Mouse (Mus musculus): ENCODE measurements around the gene Btbd6. TPM values are rescaled to one million over a fixed set of nuclear protein-coding genes. Genes with fewer than 3 reads are reported as not detected.
A peak's percentile ranks its signal among the peaks of the same experiment; 100 is the strongest.

Btbd6 gene
- polyA plus RNA-seq, 1 experiment from 2014 or later, result 6.3 TPM

DNA sequence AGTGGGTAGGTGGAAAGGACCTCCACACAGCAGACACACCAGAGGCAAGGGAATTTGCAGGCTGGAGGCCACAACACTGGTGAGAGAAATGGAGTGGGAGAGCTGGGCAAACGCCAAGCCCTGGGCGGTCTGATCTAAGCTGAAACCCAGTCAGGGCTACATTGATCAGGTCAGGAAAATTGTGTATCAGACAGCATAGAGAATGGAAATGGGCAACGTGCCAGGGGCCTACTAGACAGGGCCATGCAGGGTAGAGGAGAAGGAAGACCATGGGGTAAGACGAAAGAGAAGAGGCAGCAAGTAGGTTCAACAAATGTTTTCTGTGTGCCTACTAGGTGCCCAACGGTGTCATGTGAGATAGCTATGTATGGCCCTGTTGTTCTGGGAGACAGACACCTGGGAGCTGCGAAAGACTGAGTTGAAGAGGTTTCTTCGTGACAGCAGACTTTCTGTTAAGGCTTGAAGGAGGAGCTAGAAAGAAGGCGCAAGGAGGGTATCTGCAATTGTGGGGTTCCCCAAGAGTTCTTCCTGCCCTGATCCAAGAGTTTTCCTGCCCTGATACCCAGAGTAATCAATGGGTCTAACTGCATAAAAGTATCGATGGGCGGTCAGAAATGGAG lies 35.0 kb upstream of the Btbd6 start:
- no peak overlapping the region for H3K27ac ChIP-seq
- H3K27me3 ChIP-seq, result peaks cover 12% of the 10 kb centered on the region; the same call in 1 of the 2 replicates
- H3K36me3 ChIP-seq, result no peaks in the 10 kb centered on the region
- H3K4me3 ChIP-seq (replicated peaks), result peak overlapping the region; percentile 80
- no peaks in the 10 kb centered on the region for H3K9me3 ChIP-seq (replicated peaks)
- no peak for ATAC-seq (ENCODE audit: low read depth)
- no peak for DNase-seq
- peak overlapping the region; percentile 76 for H3K9ac ChIP-seq
- WGBS (ENCODE audit: insufficient replicate concordance), result 38% methylated on average over 10 of the region's 10 CpGs
- peak overlapping the region; percentile 77 for H3K4me2 ChIP-seq
- H3K4me1 ChIP-seq (replicated peaks), result peaks cover 28% of the 10 kb centered on the region

DNA sequence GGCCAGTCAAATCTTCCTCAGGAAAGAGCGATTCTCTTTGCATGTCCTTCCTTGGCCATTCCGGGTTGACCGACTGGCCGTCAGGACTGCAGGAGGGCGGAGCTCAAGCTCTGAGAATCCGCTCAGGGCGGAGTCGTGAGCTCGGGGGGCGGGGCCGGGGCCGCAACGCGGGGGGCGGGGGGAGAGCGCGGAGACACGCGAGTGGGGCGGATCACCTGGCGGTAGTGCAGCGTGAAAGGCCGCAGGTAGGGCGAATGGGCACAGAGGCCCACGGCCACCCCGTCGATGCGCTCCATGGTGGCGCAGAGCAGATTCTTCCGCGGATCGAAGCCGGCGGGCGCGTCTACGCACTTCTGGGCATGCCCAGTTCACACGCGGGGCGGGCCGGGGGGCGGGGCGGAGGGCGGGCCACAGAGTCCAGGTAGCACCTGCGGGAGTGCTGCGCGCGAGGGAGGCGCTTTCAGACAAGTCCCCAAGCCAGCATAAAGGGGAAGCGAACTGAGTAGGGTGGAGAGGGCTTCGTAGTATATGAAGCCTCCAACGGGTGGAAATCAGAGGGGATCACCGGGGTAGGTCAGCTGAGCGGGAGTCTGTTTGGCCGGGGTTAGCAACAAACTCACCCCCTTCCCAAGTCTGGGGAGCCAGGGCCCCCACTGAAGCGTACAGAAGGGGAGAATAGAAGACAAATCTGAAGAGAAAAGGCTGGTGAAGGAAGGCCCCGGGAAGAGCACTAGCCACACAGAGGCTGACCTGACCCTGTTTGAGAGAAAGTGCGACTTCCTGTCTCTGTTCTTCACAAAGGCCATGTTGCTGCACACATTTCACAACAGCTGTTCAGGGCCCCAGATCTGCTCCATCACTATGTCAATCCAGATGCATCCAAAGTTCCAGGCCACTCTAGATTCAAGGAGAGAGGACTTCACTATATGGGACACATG lies 34.2 kb upstream of the Btbd6 start, which contains the start of gene Nudt14:
TSS of gene Nudt14 (minus strand) at position 349 of the 938 bp plus-strand sequence.
- peak; percentile 87 for ATAC-seq (ENCODE audit: low read depth)
- Histone ChIP-seq H3K4me3 (replicated peaks) (peak within 1 kb of the TSS; percentile 80), H3K36me3 (no peaks in the 10 kb centered on the region), H3K27ac (peak within 1 kb of the TSS; percentile 55; the same call in 1 of the 2 replicates), H3K9ac (peak within 1 kb of the TSS; percentile 76), H3K9me3 (replicated peaks) (no peaks in the 10 kb centered on the region), H3K4me2 (peak within 1 kb of the TSS; percentile 77), H3K4me1 (replicated peaks) (peaks cover 28% of the 10 kb centered on the region), H3K27me3 (peaks cover 20% of the 10 kb centered on the region)
- 2% methylated on average over 58 of the region's 58 CpGs for WGBS (ENCODE audit: insufficient replicate concordance)
- DNase-seq, result peak; percentile 67

DNA sequence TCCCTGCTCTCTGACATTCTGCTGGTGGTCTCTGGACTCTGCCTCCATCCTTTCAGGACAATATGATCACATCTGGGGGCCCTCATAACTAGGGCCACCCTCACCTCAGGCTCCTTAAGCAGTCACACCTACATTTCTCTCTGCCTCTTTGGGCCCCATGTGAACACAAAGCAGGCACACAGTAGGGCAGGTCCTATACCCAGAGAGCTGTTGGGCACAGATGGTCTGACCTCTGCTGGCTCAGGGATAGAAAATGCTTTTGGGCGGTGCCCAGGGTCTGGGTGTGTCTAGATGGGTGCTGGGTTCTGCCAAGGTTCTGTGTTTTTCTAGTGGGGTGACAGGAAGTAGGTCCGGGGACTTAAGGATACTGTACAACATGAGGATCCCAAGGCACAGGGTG lies 32.6 kb upstream of the Btbd6 start:
- Histone ChIP-seq H3K36me3 (no peaks in the 10 kb centered on the region), H3K4me3 (replicated peaks) (no peak overlapping the region), H3K9me3 (replicated peaks) (no peaks in the 10 kb centered on the region), H3K4me2 (no peak overlapping the region), H3K4me1 (replicated peaks) (peaks cover 25% of the 10 kb centered on the region), H3K9ac (no peak overlapping the region), H3K27ac (no peak overlapping the region), H3K27me3 (peaks cover 34% of the 10 kb centered on the region)
- WGBS (ENCODE audit: insufficient replicate concordance), result 55% methylated on average over 2 of the region's 2 CpGs
- DNase-seq (no peak), ATAC-seq (ENCODE audit: low read depth) (no peak)

DNA sequence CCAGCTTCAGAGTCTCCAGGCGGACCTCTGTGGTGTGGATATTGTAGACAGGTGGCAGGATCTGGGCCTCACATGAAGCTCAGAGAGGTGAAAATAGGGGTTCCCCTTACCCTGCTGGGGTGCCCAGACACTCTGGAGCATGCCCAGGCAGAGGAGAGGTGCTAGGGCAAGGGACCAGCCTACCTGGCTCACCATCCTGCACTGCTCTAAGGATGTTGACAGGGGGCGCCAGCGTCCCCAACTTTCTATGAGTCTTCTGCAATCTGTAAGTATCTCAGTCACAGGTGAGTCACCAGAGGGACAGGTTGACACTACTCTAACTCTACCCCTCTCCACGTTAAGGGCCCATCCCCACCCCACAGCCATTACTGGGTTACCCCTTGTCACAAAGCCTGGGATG lies 29.0 kb upstream of the Btbd6 start:
- 19% methylated on average over 4 of the region's 4 CpGs for WGBS (ENCODE audit: insufficient replicate concordance)
- peaks cover 30% of the 10 kb centered on the region for H3K4me1 ChIP-seq (replicated peaks)
- no peak for ATAC-seq (ENCODE audit: low read depth)
- no peaks in the 10 kb centered on the region for H3K9me3 ChIP-seq (replicated peaks)
- no peaks in the 10 kb centered on the region for H3K36me3 ChIP-seq
- H3K4me2 ChIP-seq, result no peak overlapping the region
- H3K27me3 ChIP-seq, result peaks cover 64% of the 10 kb centered on the region
- H3K4me3 ChIP-seq (replicated peaks), result no peak overlapping the region
- no peak for DNase-seq
- no peak overlapping the region for H3K27ac ChIP-seq
- H3K9ac ChIP-seq, result no peak overlapping the region

DNA sequence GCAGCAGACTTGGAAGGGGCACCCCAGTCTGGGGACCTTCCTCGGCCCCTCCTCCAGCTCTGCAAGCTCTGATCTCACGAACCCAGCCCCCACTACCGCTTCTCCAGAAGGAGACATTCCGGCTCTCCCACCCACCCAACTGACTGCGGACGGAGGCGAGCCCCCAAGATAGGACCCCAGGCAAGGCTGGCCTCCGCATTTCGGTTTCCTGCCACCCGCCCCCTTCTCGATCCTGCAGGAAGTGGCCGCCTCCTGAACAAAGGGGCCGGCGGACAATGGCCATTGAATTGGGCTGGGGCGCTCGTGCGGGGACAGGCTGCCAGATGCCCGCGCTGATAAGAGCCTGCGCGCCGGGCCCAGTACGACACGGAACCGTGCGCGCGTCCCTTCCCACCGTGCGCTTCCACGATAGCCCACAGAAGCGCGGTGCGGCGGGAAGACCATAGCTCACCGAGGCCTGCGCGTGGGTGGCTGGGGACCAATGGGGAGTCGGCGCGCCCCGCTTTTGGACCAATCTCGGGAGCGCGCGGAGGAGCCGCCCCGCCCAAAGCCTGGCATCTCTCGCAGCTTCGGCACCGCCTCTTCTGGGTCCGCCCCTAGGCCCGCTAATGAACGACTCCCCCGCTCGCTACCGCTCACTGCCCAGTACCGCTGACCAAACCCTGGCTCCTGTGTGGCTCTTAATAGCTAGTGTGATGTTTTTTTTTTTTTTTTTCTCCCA lies 26.1 kb upstream of the Btbd6 start:
- Histone ChIP-seq H3K9ac (peak overlapping the region; percentile 62), H3K27ac (no peak overlapping the region; the same call in 1 of the 2 replicates), H3K9me3 (replicated peaks) (no peaks in the 10 kb centered on the region), H3K27me3 (peaks cover 69% of the 10 kb centered on the region), H3K4me3 (replicated peaks) (peak overlapping the region; percentile 62), H3K36me3 (no peaks in the 10 kb centered on the region), H3K4me1 (replicated peaks) (peaks cover 35% of the 10 kb centered on the region), H3K4me2 (peak overlapping the region; percentile 94)
- DNase-seq (peak; percentile 72), ATAC-seq (ENCODE audit: low read depth) (peak; percentile 80)
- under 1% methylated on average over 58 of the region's 58 CpGs for WGBS (ENCODE audit: insufficient replicate concordance)

DNA sequence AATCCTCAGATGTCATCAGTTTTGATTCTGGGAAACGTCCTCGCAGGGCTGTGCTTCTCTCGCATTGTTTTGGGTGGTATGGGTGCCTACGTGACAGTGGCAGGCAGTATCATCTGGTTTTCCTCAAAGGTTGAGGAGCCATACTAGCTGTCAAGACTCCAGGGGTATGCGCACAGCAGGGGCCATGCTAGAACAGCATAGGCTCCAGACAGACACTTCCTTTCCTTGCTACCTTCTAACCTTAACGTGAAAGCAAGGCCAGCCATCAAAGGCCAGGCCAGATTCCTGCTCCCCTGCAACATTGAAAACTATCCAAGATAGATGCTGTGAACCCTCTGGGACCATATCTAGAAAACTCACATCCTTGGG lies 25.5 kb upstream of the Btbd6 start:
- no peaks in the 10 kb centered on the region for H3K36me3 ChIP-seq
- ATAC-seq (ENCODE audit: low read depth) (no peak), DNase-seq (no peak)
- no peak overlapping the region for H3K9ac ChIP-seq
- no peak overlapping the region for H3K27ac ChIP-seq
- WGBS (ENCODE audit: insufficient replicate concordance), result 13% methylated on average over 6 of the region's 6 CpGs
- peak overlapping the region; percentile 62 for H3K4me3 ChIP-seq (replicated peaks)
- H3K4me2 ChIP-seq, result peak overlapping the region; percentile 94
- no peaks in the 10 kb centered on the region for H3K9me3 ChIP-seq (replicated peaks)
- H3K27me3 ChIP-seq, result peaks cover 66% of the 10 kb centered on the region
- peaks cover 38% of the 10 kb centered on the region for H3K4me1 ChIP-seq (replicated peaks)

DNA sequence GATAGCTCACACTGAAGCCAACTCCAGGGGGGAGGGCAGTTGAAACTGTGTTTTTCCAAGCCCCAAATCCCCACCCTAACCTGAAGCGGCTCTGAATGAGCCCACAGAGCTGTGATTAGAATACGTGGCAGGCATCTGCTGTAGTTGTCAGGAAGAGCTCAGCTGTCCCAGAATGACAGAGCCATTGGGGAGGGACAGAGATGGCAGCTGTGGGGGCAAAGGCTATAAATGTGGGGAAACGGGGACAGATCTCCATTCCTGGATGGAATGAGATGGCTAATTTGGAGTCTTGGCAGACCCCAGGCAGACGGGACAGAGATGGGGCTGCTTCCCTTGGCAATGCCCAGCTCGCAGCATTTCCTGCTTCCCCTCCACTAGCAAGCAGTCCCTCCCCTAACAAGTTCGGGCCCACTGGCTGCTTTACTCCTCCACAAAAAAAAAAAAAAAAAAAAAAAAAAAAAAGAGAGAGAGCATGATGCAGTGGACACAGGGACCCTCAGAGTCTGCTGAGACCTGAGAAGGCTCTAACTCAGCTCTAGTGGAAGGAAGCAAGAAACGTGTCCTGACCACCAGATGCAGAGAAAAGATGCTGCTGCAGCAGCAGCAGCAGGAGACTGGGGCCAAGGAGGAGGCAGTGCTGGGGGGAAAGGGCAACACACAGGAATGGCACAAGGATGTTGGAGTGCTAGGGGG lies 25.0 kb upstream of the Btbd6 start:
- no peak overlapping the region for H3K4me3 ChIP-seq (replicated peaks)
- DNase-seq (no peak), ATAC-seq (ENCODE audit: low read depth) (no peak)
- no peaks in the 10 kb centered on the region for H3K36me3 ChIP-seq
- 22% methylated on average over 7 of the region's 7 CpGs for WGBS (ENCODE audit: insufficient replicate concordance)
- H3K4me2 ChIP-seq, result peak overlapping the region; percentile 94; the same call in 1 of the 2 replicates
- peaks cover 44% of the 10 kb centered on the region for H3K4me1 ChIP-seq (replicated peaks)
- H3K27ac ChIP-seq, result no peak overlapping the region
- H3K9ac ChIP-seq, result no peak overlapping the region
- H3K9me3 ChIP-seq (replicated peaks), result no peaks in the 10 kb centered on the region
- peaks cover 62% of the 10 kb centered on the region for H3K27me3 ChIP-seq

DNA sequence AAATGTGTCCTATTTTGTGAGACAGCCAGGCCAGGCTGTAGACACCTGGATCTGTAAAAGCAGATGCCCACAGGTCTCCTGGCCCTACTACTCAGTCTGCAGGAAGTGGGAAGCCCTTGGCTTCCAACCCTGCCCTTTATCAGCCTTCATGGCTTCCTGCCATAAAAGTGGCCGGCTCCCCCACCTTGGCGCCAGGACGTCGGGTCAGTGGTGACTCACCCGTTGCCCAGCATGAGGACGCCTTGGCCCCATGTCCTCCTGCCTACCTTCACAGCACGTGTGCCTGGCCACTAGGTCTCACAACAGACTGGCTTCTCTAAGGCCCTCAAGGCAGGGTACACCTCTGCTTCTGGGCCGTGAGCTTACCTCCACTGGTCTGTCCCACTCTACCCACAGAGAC lies 23.8 kb upstream of the Btbd6 start:
- no peak overlapping the region for H3K4me3 ChIP-seq (replicated peaks)
- H3K36me3 ChIP-seq, result no peaks in the 10 kb centered on the region
- 11% methylated on average over 8 of the region's 8 CpGs for WGBS (ENCODE audit: insufficient replicate concordance)
- no peak overlapping the region for H3K27ac ChIP-seq
- ATAC-seq (ENCODE audit: low read depth), result no peak
- no peak for DNase-seq
- H3K4me2 ChIP-seq, result no peak overlapping the region
- peaks cover 52% of the 10 kb centered on the region for H3K27me3 ChIP-seq
- peaks cover 45% of the 10 kb centered on the region for H3K4me1 ChIP-seq (replicated peaks)
- no peak overlapping the region for H3K9ac ChIP-seq
- no peaks in the 10 kb centered on the region for H3K9me3 ChIP-seq (replicated peaks)

DNA sequence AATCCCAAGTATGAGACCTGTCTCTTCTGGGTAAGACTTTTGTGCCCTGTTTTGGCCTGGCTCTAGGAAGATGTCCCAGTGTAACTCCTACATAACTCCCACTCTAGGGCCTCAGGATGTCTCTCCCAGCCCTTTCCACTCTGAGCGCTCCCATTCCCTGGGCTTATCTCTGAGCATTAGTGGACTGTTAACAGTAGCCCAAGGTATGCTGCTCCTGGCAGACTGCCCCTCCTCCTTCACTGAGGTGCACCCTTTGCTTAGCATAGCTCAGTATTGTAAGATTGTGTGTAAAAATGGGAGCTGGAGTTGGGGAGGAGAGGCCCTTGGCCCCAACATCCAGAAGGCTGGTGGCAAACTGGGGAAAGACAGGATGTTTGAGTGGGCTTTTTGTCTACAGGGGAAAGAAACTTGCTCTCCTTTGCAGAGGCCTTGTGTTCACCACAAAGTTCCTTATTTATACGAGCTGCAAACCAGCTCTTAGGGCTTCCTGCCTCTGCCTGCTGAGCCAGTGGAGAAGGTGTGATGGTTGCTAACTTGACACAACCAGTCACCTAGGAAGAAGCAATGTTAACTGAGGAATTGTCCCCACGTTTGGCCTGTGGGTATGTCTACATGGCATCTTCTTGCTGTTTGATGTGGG lies 23.2 kb upstream of the Btbd6 start:
- Histone ChIP-seq H3K36me3 (no peaks in the 10 kb centered on the region), H3K4me3 (replicated peaks) (no peak overlapping the region), H3K27me3 (peaks cover 48% of the 10 kb centered on the region), H3K9ac (no peak overlapping the region), H3K4me2 (no peak overlapping the region), H3K27ac (no peak overlapping the region), H3K9me3 (replicated peaks) (no peaks in the 10 kb centered on the region), H3K4me1 (replicated peaks) (peaks cover 45% of the 10 kb centered on the region)
- DNase-seq, result no peak
- 34% methylated on average over 3 of the region's 3 CpGs for WGBS (ENCODE audit: insufficient replicate concordance)
- no peak for ATAC-seq (ENCODE audit: low read depth)

DNA sequence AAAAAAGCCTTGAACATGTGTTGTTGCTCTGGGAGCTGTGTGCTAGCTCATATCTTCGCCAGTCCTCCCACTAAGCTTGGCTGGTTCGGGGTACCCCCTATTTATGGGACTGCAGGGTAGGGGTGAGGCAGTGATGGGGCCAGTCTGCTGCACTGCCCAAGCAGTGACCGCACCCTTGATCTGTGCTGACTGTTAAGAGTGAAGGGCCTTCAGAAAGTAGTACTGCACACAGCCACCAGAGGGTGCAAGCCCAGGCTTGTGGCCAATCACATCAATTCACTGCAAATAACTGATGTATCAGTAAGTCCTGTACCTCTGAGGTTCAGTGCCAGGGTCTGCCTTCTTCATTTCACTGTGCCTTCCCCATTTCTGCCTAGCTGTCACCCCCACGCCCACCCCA lies 20.5 kb upstream of the Btbd6 start:
- no peaks in the 10 kb centered on the region for H3K9me3 ChIP-seq (replicated peaks)
- peaks cover 16% of the 10 kb centered on the region for H3K36me3 ChIP-seq
- H3K4me1 ChIP-seq (replicated peaks), result peaks cover 32% of the 10 kb centered on the region
- WGBS (ENCODE audit: insufficient replicate concordance), result 28% methylated on average over 4 of the region's 4 CpGs
- no peak overlapping the region for H3K4me3 ChIP-seq (replicated peaks)
- H3K27me3 ChIP-seq, result peaks cover 20% of the 10 kb centered on the region
- ATAC-seq (ENCODE audit: low read depth), result peak; percentile 66
- H3K9ac ChIP-seq, result no peak overlapping the region
- H3K27ac ChIP-seq, result no peak overlapping the region
- H3K4me2 ChIP-seq, result no peak overlapping the region
- peak; percentile 65 for DNase-seq

Measured in liver, embryonic 13.5 days (tissue).